Mouse (Mus musculus): ENCODE results near the gene Spem1. TPM values are rescaled to one million over a fixed set of nuclear protein-coding genes. Genes with fewer than 3 reads are reported as not detected.
"Not testable (repeated sequence)": the region's sequence is repeated elsewhere in the genome, so short reads cannot be mapped to it uniquely, and the experiment has no call there.

The Spem1 gene
- total RNA-seq (2021), result not detected
- long read RNA-seq, experiment 1, result 0 reads
- long read RNA-seq, experiment 2, result 0 reads

DNA sequence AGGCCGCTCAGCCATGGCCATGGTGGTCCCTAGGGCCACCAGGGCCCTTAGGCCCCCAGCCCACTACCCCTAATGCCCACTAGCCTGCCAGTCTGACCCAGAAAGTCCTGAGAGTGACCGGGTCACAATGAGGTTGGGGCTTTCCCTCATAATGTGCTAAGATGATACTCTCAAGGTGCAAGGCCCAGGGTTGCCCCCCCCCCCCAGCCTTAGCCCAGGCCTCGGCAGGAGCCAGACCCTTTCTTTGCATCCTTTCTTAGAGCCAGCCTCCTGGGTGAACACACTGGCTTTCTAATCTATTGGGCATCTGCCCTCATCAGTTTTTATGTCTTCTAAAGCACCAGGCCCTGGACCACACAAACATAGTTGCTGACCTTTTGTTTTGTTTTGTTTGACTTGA, at the start of gene Spem1:
TSS of gene Spem1 (minus strand) at position 101 of the 400 bp plus-strand sequence.
- DNase-seq (ENCODE audit: low spot score in 2 of 2), result no peak

- no peak for DNase-seq (ENCODE audit: low spot score in 2 of 2)
Observed at GRCm38 (mm10) chr11:69870289-69871069, 48.5 kb upstream of the Spem1 start.

- DNase-seq (ENCODE audit: low spot score in 2 of 2), result no peak
Observed at GRCm38 (mm10) chr11:69867335-69867734, 45.4 kb upstream of the Spem1 start.

GRCm38 (mm10) chr11:69865561-69865960, 43.6 kb upstream of the Spem1 start:
- DNase-seq (ENCODE audit: low spot score in 2 of 2), result no peak

GRCm38 (mm10) chr11:69864138-69864860, 42.3 kb upstream of the Spem1 start:
- DNase-seq (ENCODE audit: low spot score in 2 of 2), result no peak

DNA sequence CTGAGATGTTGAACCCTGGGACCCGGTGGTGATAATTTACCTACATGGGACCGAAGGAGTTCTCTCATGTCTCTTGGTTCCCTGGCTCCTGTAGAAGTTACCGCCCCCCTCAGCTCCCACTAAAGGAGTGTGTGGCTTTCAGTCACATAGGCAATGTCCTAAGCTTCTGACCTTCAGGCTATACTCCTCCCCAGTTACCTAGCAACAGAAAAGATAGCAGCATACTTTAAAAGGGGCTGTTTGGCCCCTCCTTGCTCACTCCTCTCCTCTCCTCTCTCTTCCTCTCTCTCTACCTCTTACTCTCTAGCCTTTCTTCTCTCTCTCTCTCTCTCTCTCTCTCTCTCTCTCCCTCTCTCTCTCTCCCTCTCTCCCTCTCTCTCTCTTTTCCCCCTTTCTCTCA, 41.7 kb upstream of the Spem1 start:
- DNase-seq (ENCODE audit: low spot score in 2 of 2), result not testable (repeated sequence)

DNA sequence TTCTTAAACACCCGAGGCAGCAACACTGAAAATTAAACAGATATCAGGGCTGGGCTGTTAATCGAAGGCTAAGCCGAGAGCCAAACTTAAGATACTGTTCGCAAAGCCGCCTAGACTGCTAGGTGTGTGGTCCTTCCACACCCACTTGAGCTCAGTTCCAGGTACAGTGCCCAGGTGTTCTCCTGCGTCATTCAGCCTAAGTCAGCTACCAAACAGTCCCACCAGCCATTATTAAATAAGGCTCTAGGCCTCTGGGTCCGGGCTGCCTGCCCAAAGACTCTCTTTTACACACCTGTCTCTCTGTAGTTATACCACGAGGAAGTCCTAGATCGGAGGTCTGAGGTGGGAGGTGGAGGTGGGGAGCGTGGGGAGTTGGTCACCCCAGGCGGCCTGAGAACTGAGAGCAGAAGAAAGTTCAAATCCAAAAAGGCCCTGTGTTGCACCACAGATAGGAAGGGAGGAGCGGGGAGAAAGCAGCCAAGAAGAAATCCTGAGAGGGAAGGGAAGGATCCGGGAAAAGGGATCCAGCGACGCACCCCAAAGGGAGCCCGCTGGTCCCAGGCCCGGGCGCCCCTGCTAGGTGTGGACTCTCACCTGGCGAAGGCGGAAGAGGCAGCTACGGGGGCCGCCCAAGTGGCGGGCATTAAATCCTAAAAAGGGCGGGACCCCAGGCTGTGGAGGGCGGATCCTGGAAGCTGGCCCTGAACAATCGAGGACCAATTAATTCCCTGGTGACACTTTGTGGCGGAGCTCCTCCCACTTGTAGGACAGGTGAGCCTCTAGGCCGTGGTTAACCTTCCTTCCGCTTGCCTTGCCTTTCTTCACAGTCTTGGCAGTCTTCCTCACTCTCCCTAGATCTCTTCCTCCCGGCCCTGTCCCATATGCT, 36.4 kb upstream of the Spem1 start, which contains the start of gene Tnk1:
TSS of gene Tnk1 (minus strand) at position 618 of the 886 bp plus-strand sequence.
- no peak for DNase-seq (ENCODE audit: low spot score in 2 of 2)

GRCm38 (mm10) chr11:69855347-69855746, 33.4 kb upstream of the Spem1 start:
- DNase-seq (ENCODE audit: low spot score in 2 of 2), result peak in 1 of 2 experiments; percentile 63

- DNase-seq (ENCODE audit: low spot score in 2 of 2), result no peak
Observed at GRCm38 (mm10) chr11:69854680-69855079, 32.7 kb upstream of the Spem1 start.

- DNase-seq (ENCODE audit: low spot score in 2 of 2), result no peak
Observed at GRCm38 (mm10) chr11:69853994-69854393, 32.0 kb upstream of the Spem1 start.

- no peak for DNase-seq (ENCODE audit: low spot score in 2 of 2)
Observed at GRCm38 (mm10) chr11:69850754-69851153, 28.8 kb upstream of the Spem1 start.

GRCm38 (mm10) chr11:69849884-69850283, 27.9 kb upstream of the Spem1 start:
- no peak for DNase-seq (ENCODE audit: low spot score in 2 of 2)

DNA sequence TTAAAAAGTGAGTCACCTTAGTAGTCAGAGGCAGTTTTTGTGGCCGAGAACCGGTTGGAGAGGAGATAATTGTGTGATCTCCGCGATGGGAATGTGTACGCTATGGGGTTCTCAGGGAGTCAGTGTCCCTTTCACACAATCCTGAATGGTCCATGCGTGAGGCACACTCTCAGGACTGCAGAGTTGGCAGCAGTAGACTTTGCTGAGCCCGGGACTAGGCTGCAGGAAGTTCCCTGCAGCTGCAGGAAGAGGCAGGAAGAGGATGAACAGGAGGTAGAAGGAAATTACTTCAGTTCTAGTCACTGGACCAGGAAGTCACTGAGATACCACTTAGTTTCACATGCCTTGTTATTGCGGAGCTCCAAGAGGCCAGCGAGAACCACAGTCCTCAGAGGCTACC, 27.1 kb upstream of the Spem1 start:
- no peak for DNase-seq (ENCODE audit: low spot score in 2 of 2)

GRCm38 (mm10) chr11:69848021-69848420, 26.0 kb upstream of the Spem1 start:
- DNase-seq (ENCODE audit: low spot score in 2 of 2), result no peak

DNA sequence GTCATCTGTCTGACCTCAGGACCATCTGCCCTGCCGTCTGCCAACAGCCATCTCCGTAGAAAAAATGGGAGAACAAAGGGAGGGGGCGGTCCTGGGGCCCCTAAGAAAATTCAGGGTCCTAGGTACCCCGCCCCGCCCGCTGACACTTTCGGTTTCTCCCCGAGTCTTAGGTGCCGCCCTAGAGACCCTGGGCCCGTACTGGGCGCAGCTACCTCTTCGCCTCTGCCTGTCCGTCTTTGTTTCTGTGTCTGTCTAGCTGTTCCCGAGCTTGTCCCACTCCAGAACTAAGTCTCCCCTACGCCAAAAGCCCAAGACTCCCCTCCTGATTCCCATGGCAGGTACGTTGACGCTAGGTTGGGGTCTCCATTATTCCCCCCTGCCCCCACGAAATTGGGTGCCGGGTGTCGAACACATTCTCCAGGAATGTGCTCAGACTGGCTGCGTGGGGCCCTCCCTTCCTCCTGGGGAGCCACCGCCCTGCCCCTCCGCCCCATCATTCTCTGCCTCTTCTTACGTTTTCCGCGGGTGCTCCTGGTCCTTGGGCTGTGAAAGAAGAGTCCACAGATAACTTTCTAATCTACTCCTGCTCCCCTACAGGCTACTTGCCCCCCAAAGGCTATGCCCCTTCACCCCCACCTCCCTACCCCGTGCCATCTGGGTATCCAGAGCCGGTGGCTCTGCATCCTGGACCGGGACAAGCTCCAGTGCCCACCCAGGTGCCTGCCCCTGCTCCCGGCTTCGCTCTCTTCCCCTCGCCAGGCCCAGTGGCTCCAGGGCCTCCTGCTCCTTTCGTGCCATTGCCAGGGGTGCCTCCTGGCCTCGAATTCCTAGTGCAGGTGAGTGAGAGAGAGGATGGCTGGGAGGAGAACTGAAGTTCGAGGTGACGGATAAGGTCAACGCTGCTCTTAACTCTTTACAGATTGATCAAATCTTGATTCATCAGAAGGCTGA, 25.0 kb upstream of the Spem1 start:
- DNase-seq (ENCODE audit: low spot score in 2 of 2), result no peak

DNA sequence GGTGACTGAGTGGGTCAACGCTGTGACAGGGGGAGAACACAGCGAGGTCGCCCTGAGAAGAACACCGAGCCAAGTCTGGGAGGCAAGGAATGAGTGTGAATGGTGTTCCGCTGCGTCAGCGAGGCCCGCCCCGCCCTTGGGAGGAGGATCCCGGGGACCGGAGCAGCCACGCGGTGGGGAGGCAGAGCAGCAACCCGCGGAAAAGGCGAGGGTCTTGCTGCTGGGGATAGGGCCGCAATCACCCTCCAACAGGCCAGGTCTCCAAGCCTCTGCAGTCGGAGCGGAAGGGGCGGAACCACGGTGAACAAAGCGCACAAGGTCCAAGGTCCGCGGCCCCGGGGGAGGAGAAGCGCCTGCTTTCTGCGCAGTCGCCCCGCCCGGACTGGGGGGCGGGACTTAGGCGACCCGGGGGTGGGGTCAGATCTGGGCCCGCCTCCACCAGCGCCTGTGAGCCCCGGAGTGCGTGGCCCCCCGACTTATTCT, 24.3 kb upstream of the Spem1 start, which contains the start of gene Plscr3:
TSS of gene Plscr3 (plus strand) at position 179 of the 483 bp plus-strand sequence.
- peak; percentile 93 to 94 for DNase-seq (ENCODE audit: low spot score in 2 of 2)

GRCm38 (mm10) chr11:69838714-69839104, 16.7 kb upstream of the Spem1 start:
- no peak for DNase-seq (ENCODE audit: low spot score in 2 of 2)

- peak; percentile 86 to 90 for DNase-seq (ENCODE audit: low spot score in 2 of 2)
Observed at GRCm38 (mm10) chr11:69837952-69838713, 16.2 kb upstream of the Spem1 start, which contains the start of gene Tmem256. TSS of gene Tmem256 (plus strand) at chr11:69838514.

- DNase-seq (ENCODE audit: low spot score in 2 of 2), result peak in 1 of 2 experiments; percentile 59
Observed at GRCm38 (mm10) chr11:69837604-69837951, 15.6 kb upstream of the Spem1 start, which contains the start of gene Nlgn2. TSS of gene Nlgn2 (minus strand) at chr11:69837784.

Data from adrenal gland, adult 18-20 months (tissue).